Mouse (Mus musculus) lung, embryonic 15.5 days (tissue): ENCODE measurements at regions not wholly inside any gene's neighbourhood (a gene's known extent, or its start where the extent isn't known, plus 50 kb on each side); places are given as distances from the start of the nearest gene placed in this dataset.
A peak's percentile ranks its signal among the peaks of the same experiment; 100 is the strongest.

ENCODE experiments used
- ATAC-seq: fragments of 200-750 bp; cut with Nextera tagmentation; 2 replicates; pipeline ENCODE4 v1.8.0; 2017; ENCODE audit warnings: moderate number of reproducible peaks, borderline replicate concordance; ENCODE audit not compliant: low FRiP score, low TSS enrichment; ENCODE audit errors: extremely low read depth
- H3K27ac ChIP-seq: fragments of 300-500 bp; sonication (generic); 2 replicates; pipeline ENCODE4 v1.5.1; 2015; ENCODE audit warnings: moderate library complexity, mild to moderate bottlenecking, inconsistent platforms
- H3K27me3 ChIP-seq: fragments of 300-500 bp; sonication (generic); 2 replicates; pipeline ENCODE4 v1.6.1; 2015; ENCODE audit warnings: inconsistent platforms
- H3K36me3 ChIP-seq: fragments of 300-500 bp; sonication (generic); 2 replicates; pipeline ENCODE4 v1.6.1; 2015; ENCODE audit warnings: inconsistent platforms
- H3K4me1 ChIP-seq: fragments of 300-500 bp; sonication (generic); 2 replicates; pipeline ENCODE4 v1.6.1; 2015; ENCODE audit warnings: inconsistent platforms
- H3K4me2 ChIP-seq: fragments of 300-500 bp; sonication (generic); 2 replicates; pipeline ENCODE4 v1.6.1; 2015; ENCODE audit warnings: inconsistent platforms, mild to moderate bottlenecking, moderate library complexity
- H3K4me3 ChIP-seq: fragments of 300-500 bp; sonication (generic); 2 replicates; pipeline ENCODE4 v1.5.1; 2015; ENCODE audit warnings: mild to moderate bottlenecking, inconsistent platforms
- H3K9ac ChIP-seq: fragments of 300-500 bp; sonication (generic); 2 replicates; pipeline ENCODE4 v1.6.1; 2015; ENCODE audit warnings: inconsistent platforms
- H3K9me3 ChIP-seq: fragments of 300-500 bp; sonication (generic); 2 replicates; pipeline ENCODE4 v1.6.1; 2016; ENCODE audit warnings: inconsistent platforms
- WGBS: fragments of 180-500 bp; shearing (Covaris S2); methylation state at CpG from one replicate; pipeline ENCODE4 v1.1.7; 2015; 5-methylcytosine and 5-hydroxymethylcytosine counted together

DNA sequence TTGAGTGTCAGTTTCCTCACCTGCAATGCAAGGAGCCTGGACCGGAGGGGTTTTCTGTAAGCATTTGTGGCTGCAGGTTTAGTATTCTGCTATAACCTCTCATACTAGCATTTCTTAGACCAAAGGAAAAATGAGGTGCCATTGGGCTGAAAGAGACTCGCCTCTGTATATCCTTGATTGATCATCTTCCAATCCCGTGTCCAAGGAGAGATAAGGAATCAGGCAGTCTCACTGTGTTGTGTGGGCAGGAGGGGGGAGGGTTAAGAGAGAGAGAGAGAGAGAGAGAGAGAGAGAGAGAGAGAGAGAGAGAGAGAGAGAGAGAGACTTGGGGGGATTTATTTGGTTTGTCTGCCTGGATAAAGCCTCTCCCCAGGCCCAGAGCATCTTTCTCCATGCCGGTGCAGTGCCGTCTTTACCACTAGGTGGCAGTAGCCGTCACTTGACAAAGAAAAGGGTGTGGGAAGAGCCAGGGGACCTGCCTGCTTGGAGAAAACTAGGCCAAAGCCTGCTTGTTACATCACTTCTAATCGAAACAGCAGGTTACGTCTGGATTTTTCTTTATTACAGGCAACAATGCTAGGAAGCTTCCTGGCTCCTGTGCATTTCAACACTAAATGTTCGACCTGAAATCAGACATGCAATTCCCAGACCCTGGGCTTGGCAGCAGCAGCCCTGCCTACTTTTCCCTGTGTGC is 56.1 kb upstream of the Ces5a start:
- Histone ChIP-seq H3K36me3 (no peaks in the 10 kb centered on the region), H3K27ac (no peak overlapping the region), H3K9ac (no peak overlapping the region), H3K4me3 (no peak overlapping the region), H3K27me3 (no peaks in the 10 kb centered on the region), H3K9me3 (no peaks in the 10 kb centered on the region), H3K4me1 (no peaks in the 10 kb centered on the region), H3K4me2 (no peak overlapping the region)
- ATAC-seq, result no peak
- WGBS, result 22% methylated on average over 9 of the region's 9 CpGs

GRCm38 (mm10) chr8:93592302-93592651 is 56.6 kb upstream of the Ces5a start:
- Histone ChIP-seq H3K27me3 (no peaks in the 10 kb centered on the region), H3K36me3 (no peaks in the 10 kb centered on the region), H3K9me3 (no peaks in the 10 kb centered on the region), H3K9ac (no peak overlapping the region), H3K4me2 (no peak overlapping the region), H3K4me1 (no peaks in the 10 kb centered on the region), H3K4me3 (no peak overlapping the region), H3K27ac (no peak overlapping the region)
- no peak for ATAC-seq
- WGBS, result 28% methylated on average over 3 of the region's 3 CpGs

GRCm38 (mm10) chr8:93598613-93599121 is 63.0 kb upstream of the Ces5a start:
- Histone ChIP-seq H3K27ac (peak overlapping the region; percentile 79), H3K4me3 (no peak overlapping the region), H3K4me1 (peaks cover 20% of the 10 kb centered on the region), H3K9ac (no peak overlapping the region), H3K36me3 (no peaks in the 10 kb centered on the region), H3K27me3 (no peaks in the 10 kb centered on the region), H3K4me2 (peak overlapping the region; percentile 25), H3K9me3 (no peaks in the 10 kb centered on the region)
- peak; percentile 87 for ATAC-seq
- WGBS, result 24% methylated on average over 11 of the region's 11 CpGs

- ATAC-seq, result no peak
- Histone ChIP-seq H3K9ac (no peak overlapping the region), H3K27ac (peak overlapping the region; percentile 79), H3K4me2 (peak overlapping the region; percentile 25; the same call in 1 of the 2 replicates), H3K27me3 (no peaks in the 10 kb centered on the region), H3K4me3 (no peak overlapping the region), H3K9me3 (no peaks in the 10 kb centered on the region), H3K4me1 (peaks cover 20% of the 10 kb centered on the region), H3K36me3 (no peaks in the 10 kb centered on the region)
- WGBS, result 45% methylated on average over 9 of the region's 9 CpGs
Observed at GRCm38 (mm10) chr8:93599306-93599705, 63.7 kb upstream of the Ces5a start.

DNA sequence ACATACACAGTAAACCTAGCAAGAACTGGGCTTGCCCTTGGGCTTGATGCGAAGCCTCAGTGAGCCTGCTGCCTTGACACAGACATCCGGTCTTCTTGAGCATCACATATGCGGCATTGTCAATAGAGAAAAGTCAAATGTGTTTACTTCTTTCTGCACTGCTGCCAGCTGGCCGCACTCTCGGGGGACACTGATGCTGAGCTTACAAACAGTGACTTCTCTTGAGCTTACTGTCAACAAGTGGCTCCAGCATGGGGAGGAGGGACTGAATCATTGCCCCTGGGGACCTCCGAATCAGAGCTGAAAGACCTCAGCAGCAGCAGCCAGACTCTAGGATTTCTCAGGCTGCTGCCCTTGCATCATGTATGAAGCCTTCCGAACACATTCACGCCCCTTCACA is 64.1 kb upstream of the Ces5a start:
- no peaks in the 10 kb centered on the region for H3K36me3 ChIP-seq
- WGBS, result 30% methylated on average over 8 of the region's 8 CpGs
- no peaks in the 10 kb centered on the region for H3K9me3 ChIP-seq
- H3K4me1 ChIP-seq, result peaks cover 20% of the 10 kb centered on the region
- no peak overlapping the region for H3K4me3 ChIP-seq
- no peaks in the 10 kb centered on the region for H3K27me3 ChIP-seq
- no peak overlapping the region for H3K9ac ChIP-seq
- ATAC-seq, result peak; percentile 81; the same call in 1 of the 2 replicates
- H3K4me2 ChIP-seq, result 0 out of 2 replicates have a peak overlapping the region, but pooled peaks have one; percentile 25
- peak overlapping the region; percentile 79; the same call in 1 of the 2 replicates for H3K27ac ChIP-seq

DNA sequence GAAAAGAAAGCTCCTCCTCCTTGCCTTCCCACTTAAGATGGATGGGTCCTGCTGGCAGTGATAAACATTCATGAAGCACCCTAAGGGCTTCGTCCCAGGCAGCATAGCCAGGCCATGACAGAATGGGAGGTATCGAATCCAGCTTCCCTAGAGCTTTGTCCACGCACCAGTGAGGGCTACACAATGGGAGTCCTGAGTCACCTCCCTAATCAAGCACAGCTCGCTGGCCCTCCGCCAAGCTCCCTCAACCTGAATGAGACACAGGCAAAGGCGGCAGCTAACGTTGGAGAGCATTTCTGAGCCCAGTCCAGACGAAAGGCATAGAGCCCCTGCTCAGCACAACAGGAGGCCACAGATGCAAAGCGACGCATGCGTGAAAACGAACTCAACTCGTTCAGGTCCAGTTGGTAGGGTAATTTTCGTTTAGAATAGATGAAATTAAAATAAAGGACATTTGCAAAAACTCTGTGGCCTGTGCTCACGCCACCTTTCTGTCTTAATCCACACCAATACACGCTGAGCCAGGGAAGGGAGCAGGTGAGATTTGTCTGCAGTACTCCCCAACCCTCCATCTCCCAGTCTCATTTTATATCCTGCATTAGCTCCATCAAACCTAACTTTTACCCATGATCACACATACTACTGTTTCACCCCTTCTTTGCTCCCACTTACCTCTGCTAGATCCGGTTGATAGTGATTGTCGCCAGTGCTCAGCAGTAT is 91.3 kb upstream of the Ces5a start:
- Histone ChIP-seq H3K27me3 (peaks cover 3% of the 10 kb centered on the region; the same call in 1 of the 2 replicates), H3K9ac (no peak overlapping the region), H3K4me1 (peaks cover 10% of the 10 kb centered on the region), H3K9me3 (no peaks in the 10 kb centered on the region), H3K36me3 (no peaks in the 10 kb centered on the region), H3K4me2 (peak overlapping the region; percentile 34), H3K27ac (no peak overlapping the region), H3K4me3 (no peak overlapping the region)
- WGBS, result 21% methylated on average over 18 of the region's 18 CpGs
- peak; percentile 39; the same call in 1 of the 2 replicates for ATAC-seq

- Histone ChIP-seq H3K9ac (no peak overlapping the region), H3K4me1 (peaks cover 10% of the 10 kb centered on the region), H3K9me3 (no peaks in the 10 kb centered on the region), H3K27me3 (peaks cover 3% of the 10 kb centered on the region; the same call in 1 of the 2 replicates), H3K27ac (no peak overlapping the region), H3K4me3 (no peak overlapping the region), H3K36me3 (no peaks in the 10 kb centered on the region), H3K4me2 (no peak overlapping the region)
- 44% methylated on average over 6 of the region's 6 CpGs for WGBS
- no peak for ATAC-seq
Observed at GRCm38 (mm10) chr8:93627626-93628025, 92.0 kb upstream of the Ces5a start.

- Histone ChIP-seq H3K9ac (no peak overlapping the region), H3K4me3 (no peak overlapping the region), H3K27me3 (peaks cover 3% of the 10 kb centered on the region; the same call in 1 of the 2 replicates), H3K4me2 (no peak overlapping the region), H3K9me3 (no peaks in the 10 kb centered on the region), H3K36me3 (no peaks in the 10 kb centered on the region), H3K27ac (no peak overlapping the region), H3K4me1 (no peaks in the 10 kb centered on the region)
- WGBS, result 67% methylated on average over 8 of the region's 8 CpGs
- ATAC-seq, result no peak
Observed at GRCm38 (mm10) chr8:93632896-93633295, 97.3 kb upstream of the Ces5a start.

DNA sequence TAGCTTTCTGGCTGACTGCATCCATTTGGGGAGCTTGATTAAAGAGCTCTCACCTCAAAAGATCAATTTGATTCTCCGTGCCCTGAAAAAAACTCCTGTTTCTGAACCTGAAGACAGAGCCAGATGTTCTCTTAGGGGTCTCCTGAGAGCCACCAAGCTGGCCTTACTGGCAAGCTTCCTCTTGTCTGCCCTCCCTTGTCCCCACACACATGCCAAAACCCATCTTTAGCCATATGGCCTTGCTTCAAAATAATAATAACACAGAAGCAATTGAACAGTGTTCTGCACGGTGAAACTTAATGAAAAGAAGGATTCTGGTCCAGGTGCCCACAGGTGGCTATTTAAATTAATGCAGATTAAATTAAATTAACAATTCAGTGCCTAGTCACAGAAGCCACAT is 107.1 kb upstream of the Ces5a start:
- no peak overlapping the region for H3K4me3 ChIP-seq
- no peaks in the 10 kb centered on the region for H3K4me1 ChIP-seq

GRCm38 (mm10) chr8:93643471-93644215 is 108.0 kb upstream of the Ces5a start:
- no peak overlapping the region for H3K4me3 ChIP-seq
- no peaks in the 10 kb centered on the region for H3K9me3 ChIP-seq
- WGBS, result 57% methylated on average over 4 of the region's 4 CpGs
- no peak overlapping the region for H3K27ac ChIP-seq
- H3K4me1 ChIP-seq, result no peaks in the 10 kb centered on the region
- peaks cover 26% of the 10 kb centered on the region; the same call in 1 of the 2 replicates for H3K27me3 ChIP-seq
- H3K4me2 ChIP-seq, result no peak overlapping the region
- no peak overlapping the region for H3K9ac ChIP-seq
- no peaks in the 10 kb centered on the region for H3K36me3 ChIP-seq
- ATAC-seq, result no peak

More for the DNA sequence above, 107.1 kb upstream of the Ces5a start:
- Histone ChIP-seq H3K27me3 (peaks cover 29% of the 10 kb centered on the region; the same call in 1 of the 2 replicates), H3K36me3 (no peaks in the 10 kb centered on the region), H3K4me2 (no peak overlapping the region), H3K27ac (no peak overlapping the region), H3K9me3 (no peaks in the 10 kb centered on the region), H3K9ac (no peak overlapping the region)
- WGBS, result 61% methylated on average over 2 of the region's 2 CpGs
- no peak for ATAC-seq

DNA sequence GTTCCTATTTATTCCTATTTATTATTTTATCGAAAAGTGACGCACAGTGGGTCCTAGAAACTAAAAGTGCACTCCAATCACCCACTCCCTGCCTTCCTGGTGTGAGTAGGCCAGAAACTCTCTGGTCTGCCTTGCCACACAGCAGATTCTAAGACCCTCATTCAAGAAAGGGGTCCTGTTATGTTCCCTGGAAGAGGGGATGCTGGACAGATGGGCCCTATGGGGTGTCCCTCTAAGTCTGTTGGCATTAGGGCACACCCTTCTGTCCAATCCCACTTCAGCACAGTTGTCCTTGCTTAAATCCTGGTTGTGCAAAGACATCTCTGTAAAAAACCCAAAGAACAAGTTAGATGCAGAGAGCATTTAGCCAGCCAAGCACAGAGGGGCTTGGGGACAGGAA is 117.8 kb upstream of the Ces5a start:
- Histone ChIP-seq H3K9me3 (0 out of 2 replicates have a peak, but pooled peaks cover 5% of the 10 kb centered on the region), H3K9ac (no peak overlapping the region), H3K4me2 (no peak overlapping the region), H3K4me1 (no peaks in the 10 kb centered on the region), H3K36me3 (no peaks in the 10 kb centered on the region), H3K4me3 (no peak overlapping the region), H3K27me3 (no peaks in the 10 kb centered on the region; the same call in 1 of the 2 replicates), H3K27ac (no peak overlapping the region)
- WGBS, result 91% methylated on average over 2 of the region's 2 CpGs
- ATAC-seq, result no peak
